Mouse (Mus musculus): ENCODE measurements at regions not wholly inside any gene's neighbourhood (a gene's known extent, or its start where the extent isn't known, plus 50 kb on each side); places are given as distances from the start of the nearest gene placed in this dataset.

- DNase-seq: no peak
These were observed 119.1 kb upstream of the Nbea start for GRCm38 (mm10) chr3:56302346-56303185.

DNA sequence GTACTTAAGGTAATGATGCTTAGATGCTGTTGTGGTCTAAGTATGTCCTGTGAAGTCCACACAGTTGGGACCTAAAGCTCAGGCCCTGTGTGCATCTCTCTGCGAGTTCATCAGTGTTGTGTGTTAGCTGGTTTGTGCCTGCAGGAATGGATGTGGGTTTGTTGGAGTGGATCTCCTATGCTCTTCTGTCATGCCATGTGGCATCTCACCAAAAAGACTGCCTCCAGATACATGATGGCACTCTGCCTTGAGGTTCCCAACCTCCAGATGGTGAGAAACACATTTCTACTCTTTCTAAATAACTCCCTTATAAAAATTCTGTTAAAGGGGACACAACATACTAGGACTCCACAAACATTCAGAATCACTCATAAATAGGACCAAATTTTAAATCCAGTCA, 117.3 kb upstream of the Nbea start:
- DNase-seq: no peak

GRCm38 (mm10) chr3:56295578-56295977, 112.1 kb upstream of the Nbea start:
- no peak for DNase-seq

GRCm38 (mm10) chr3:56281507-56281906, 98.0 kb upstream of the Nbea start:
- no peak for DNase-seq

- peak; percentile 24 for DNase-seq
These were observed 96.9 kb upstream of the Nbea start for GRCm38 (mm10) chr3:56280330-56280957.

DNA sequence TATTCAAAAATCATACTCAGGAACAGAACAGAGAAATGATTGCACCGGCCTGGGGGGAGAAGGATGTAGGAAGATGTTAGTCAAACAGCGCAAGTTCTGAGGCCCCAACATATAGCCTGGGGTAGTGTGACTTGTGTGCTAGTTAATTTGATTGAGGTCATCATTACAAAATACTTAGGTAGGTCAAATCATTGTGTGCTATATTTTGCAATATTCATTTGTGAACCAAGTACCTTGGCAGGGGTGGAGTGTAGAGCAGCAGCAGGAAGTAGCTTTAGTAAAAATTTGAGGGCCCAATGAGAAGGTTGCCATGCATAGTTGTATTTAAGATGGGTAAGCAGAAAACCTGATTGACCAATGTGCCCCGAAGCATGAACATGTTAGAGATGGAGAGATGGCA, 89.1 kb upstream of the Nbea start:
- no peak for DNase-seq

- peak; percentile 24 for DNase-seq
These were observed 86.8 kb upstream of the Nbea start for GRCm38 (mm10) chr3:56270241-56270830.

GRCm38 (mm10) chr3:56261800-56262561, 78.5 kb upstream of the Nbea start:
- no peak for DNase-seq

DNA sequence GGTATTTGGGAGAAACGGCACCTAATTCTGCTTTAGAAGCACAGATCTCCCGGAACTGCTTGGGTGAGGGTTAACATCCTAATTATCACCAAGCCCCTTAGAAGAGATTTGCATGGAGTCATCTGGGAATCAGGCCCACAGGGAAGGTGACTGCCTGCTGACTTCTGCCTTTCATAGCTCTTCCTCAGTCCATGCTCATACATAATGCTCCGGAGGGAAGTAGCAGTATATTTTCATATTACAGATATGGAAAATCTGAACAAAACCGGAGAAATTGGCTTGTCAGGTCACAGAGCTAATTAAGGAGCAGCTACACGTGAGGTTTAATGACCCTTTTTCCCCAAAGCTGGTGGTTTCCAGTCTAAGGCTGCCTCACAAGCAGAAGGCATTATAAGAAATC, 72.8 kb upstream of the Nbea start:
- DNase-seq: no peak

- DNase-seq: no peak
These were observed 60.9 kb upstream of the Nbea start for GRCm38 (mm10) chr3:56244370-56244769.

GRCm38 (mm10) chr3:56238228-56238627, 54.7 kb upstream of the Nbea start:
- no peak for DNase-seq

DNA sequence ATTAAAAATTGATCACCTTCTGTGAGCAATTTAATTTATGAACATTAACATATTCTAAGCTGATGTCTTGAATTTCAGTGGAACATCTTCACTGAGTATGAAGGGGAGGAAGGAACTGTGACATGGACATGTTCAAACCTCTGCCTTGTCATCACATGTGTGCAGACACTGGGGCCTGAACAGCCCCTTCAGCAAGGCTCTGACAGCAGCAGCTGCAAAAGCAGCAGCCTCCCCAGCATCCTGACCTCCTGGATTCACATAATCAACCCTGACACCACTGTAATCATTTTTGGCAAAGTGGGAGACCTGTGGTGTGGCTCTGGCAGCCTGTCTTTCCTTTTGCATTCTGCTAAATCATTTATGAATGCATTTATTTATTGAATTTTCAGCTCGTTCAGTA, 52.7 kb upstream of the Nbea start:
- DNase-seq: no peak
